Mouse (Mus musculus): ENCODE data around the gene Acadm. TPM values are rescaled to one million over a fixed set of nuclear protein-coding genes. Genes with fewer than 3 reads are reported as not detected.
A peak's percentile ranks its signal among the peaks of the same experiment; 100 is the strongest.

Acadm gene
- total and polyA plus RNA-seq, 3 experiments, result 78.5 to 224 (median 199) TPM

DNA sequence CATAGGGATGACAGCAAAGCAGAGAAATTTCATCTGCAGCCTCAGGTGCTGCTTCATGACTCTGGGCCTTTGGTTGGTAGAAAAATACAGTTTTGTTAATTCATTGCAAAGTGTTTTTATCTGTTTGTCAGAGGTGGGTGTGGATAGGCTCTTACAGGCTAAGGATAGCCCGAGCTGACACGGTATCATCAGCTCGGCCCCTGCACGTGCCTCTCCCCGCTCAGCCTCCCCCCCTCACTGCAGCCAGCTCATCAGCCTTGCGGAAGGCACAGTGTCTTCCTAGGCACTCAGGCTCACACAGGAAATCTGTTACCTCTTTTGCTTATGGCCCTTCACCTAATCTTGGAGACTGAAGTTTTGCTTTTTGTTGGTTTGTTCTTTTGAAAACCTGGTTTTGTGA is 56.3 kb downstream of the Acadm start:
- DNase-seq (ENCODE audit: extremely low read depth), result no peak
- Histone ChIP-seq H3K9ac (ENCODE audit: insufficient read depth, low read depth) (no peak overlapping the region), H3K4me1 (ENCODE audit: control insufficient read depth in 1 of 2, insufficient read depth in 2 of 2) (peaks cover 0 to 9% of the 10 kb centered on the region in 2 experiments; a peak in 2 of 4 replicates), H3K36me3 (replicated peaks in 1 of 2; ENCODE audit: control insufficient read depth in 1 of 2, insufficient read depth in 1 of 2, low read length in 1 of 2) (peaks cover 0 to 6% of the 10 kb centered on the region in 2 experiments), H3K4me3 (replicated peaks in 1 of 3; ENCODE audit: low read depth in 2 of 3, low read length in 2 of 3, poor library complexity in 1 of 3) (no peak overlapping the region), H3K27me3 (replicated peaks) (no peaks in the 10 kb centered on the region), H3K79me2 (replicated peaks; ENCODE audit: control insufficient read depth, extremely low read depth, insufficient read depth, poor library complexity, severe bottlenecking) (no peaks in the 10 kb centered on the region), H3K4me2 (ENCODE audit: insufficient read depth, low read depth, poor library complexity, severe bottlenecking) (no peak overlapping the region), H3K9me3 (replicated peaks; ENCODE audit: low read length) (no peaks in the 10 kb centered on the region), H3K27ac (ENCODE audit: insufficient read depth, low read depth) (no peak overlapping the region)
- in situ Hi-C loops (cut with MboI; ENCODE audit: low pct_ligation_motif_present, low pct_unique_long_range_greater_than_20kb, low sequenced_read_pairs), result no loop called here
- dilution Hi-C loops (cut with MboI; ENCODE audit: extremely low pct_ligation_motif_present, extremely low pct_unique_long_range_greater_than_20kb, low sequenced_read_pairs), result no loop called here
- TF ChIP-seq MYC (IDR thresholded peaks at IDR 0.05; ENCODE audit: low read depth, low read length) (no peak), RCOR1 (conservative IDR thresholded peaks at IDR 0.05; ENCODE audit: low read depth, low read length) (no peak), E2F4 (IDR thresholded peaks at IDR 0.05; ENCODE audit: insufficient replicate concordance, low read depth, low read length) (no peak), ZMIZ1 (IDR thresholded peaks at IDR 0.05; ENCODE audit: low read depth, low read length) (no peak), EP300 (IDR thresholded peaks at IDR 0.05; ENCODE audit: low read length) (no peak)

GRCm38 (mm10) chr3:153886296-153886695 is 58.1 kb downstream of the Acadm start:
- no peak overlapping the region for H3K4me2 ChIP-seq (ENCODE audit: insufficient read depth, low read depth, poor library complexity, severe bottlenecking)
- no peaks in the 10 kb centered on the region for H3K27me3 ChIP-seq (replicated peaks)
- in situ Hi-C loops (cut with MboI; ENCODE audit: low pct_ligation_motif_present, low pct_unique_long_range_greater_than_20kb, low sequenced_read_pairs), result no loop called here
- H3K9ac ChIP-seq (ENCODE audit: insufficient read depth, low read depth), result no peak overlapping the region
- H3K4me3 ChIP-seq (replicated peaks in 1 of 3; ENCODE audit: low read depth in 2 of 3, low read length in 2 of 3, poor library complexity in 1 of 3), result no peak overlapping the region
- H3K4me1 ChIP-seq (ENCODE audit: control insufficient read depth in 1 of 2, insufficient read depth in 2 of 2), result peaks cover 0 to 9% of the 10 kb centered on the region in 2 experiments; a peak in 2 of 4 replicates
- no peaks in the 10 kb centered on the region for H3K9me3 ChIP-seq (replicated peaks; ENCODE audit: low read length)
- dilution Hi-C loops (cut with MboI; ENCODE audit: extremely low pct_ligation_motif_present, extremely low pct_unique_long_range_greater_than_20kb, low sequenced_read_pairs), result no loop called here
- DNase-seq (ENCODE audit: extremely low read depth), result no peak
- no peaks in the 10 kb centered on the region for H3K79me2 ChIP-seq (replicated peaks; ENCODE audit: control insufficient read depth, extremely low read depth, insufficient read depth, poor library complexity, severe bottlenecking)
- TF ChIP-seq MAZ (IDR thresholded peaks at IDR 0.05; ENCODE audit: low read depth, low read length), result no peak
- no peak for TF ChIP-seq MYC (IDR thresholded peaks at IDR 0.05; ENCODE audit: low read depth, low read length)
- TF ChIP-seq SMC3 (IDR thresholded peaks at IDR 0.05; ENCODE audit: low read depth, low read length), result peak; percentile 25; the same call in 1 of the 2 replicates
- TF ChIP-seq USF2 (conservative IDR thresholded peaks at IDR 0.05; ENCODE audit: low read depth, low read length), result no peak
- TF ChIP-seq CTCF (conservative IDR thresholded peaks at IDR 0.05 in 1 of 2, IDR thresholded peaks at IDR 0.05 in 1 of 2; ENCODE audit: low read depth in 2 of 2, low read length in 2 of 2), result peak in 1 of 2 experiments; percentile 61; a peak in 2 of 4 replicates
- TF ChIP-seq RCOR1 (conservative IDR thresholded peaks at IDR 0.05; ENCODE audit: low read depth, low read length), result no peak
- TF ChIP-seq ELF1 (IDR thresholded peaks at IDR 0.05; ENCODE audit: low read depth, low read length), result no peak
- TF ChIP-seq EP300 (IDR thresholded peaks at IDR 0.05; ENCODE audit: low read length), result no peak
- TF ChIP-seq RAD21 (IDR thresholded peaks at IDR 0.05; ENCODE audit: low read depth, low read length), result peak; percentile 61
- peaks cover 0 to 3% of the 10 kb centered on the region in 2 experiments for H3K36me3 ChIP-seq (replicated peaks in 1 of 2; ENCODE audit: control insufficient read depth in 1 of 2, insufficient read depth in 1 of 2, low read length in 1 of 2)
- H3K27ac ChIP-seq (ENCODE audit: insufficient read depth, low read depth), result no peak overlapping the region

Other genes with a start within 250 kb of the Acadm start
- gene St6galnac3, start 219.5 kb downstream of the Acadm start, total RNA-seq (2012; rRNA removed), result 0.08 and 0.13 TPM in 2 replicates
- 0.38 and 0.43 TPM in 2 replicates for gene St6galnac3, start 219.5 kb downstream of the Acadm start, total RNA-seq (2014; rRNA removed)
- gene St6galnac3, start 219.5 kb downstream of the Acadm start, polyA plus RNA-seq (2012; ENCODE audit: insufficient read length, low read depth), result 0.25 and 1.1 TPM in 2 replicates
- 0.13 TPM in 2 replicates for gene Asb17, start 100.4 kb downstream of the Acadm start, total RNA-seq (2012; rRNA removed)
- not detected in 2 replicates for gene Asb17, start 100.4 kb downstream of the Acadm start, total RNA-seq (2014; rRNA removed)
- gene Asb17, start 100.4 kb downstream of the Acadm start, polyA plus RNA-seq (2012; ENCODE audit: insufficient read length, low read depth), result 0.27 TPM in 1 of 2 replicates, not detected in the other
- gene Msh4, start 38.5 kb downstream of the Acadm start, total RNA-seq (2012; rRNA removed), result 0.42 and 0.67 TPM in 2 replicates
- 0.16 and 0.41 TPM in 2 replicates for gene Msh4, start 38.5 kb downstream of the Acadm start, total RNA-seq (2014; rRNA removed)
- gene Msh4, start 38.5 kb downstream of the Acadm start, polyA plus RNA-seq (2012; ENCODE audit: insufficient read length, low read depth), result 0.14 and 0.34 TPM in 2 replicates
- 223 and 255 TPM in 2 replicates for gene Rabggtb, start 31.6 kb downstream of the Acadm start, total RNA-seq (2012; rRNA removed)
- 316 and 370 TPM in 2 replicates for gene Rabggtb, start 31.6 kb downstream of the Acadm start, total RNA-seq (2014; rRNA removed)
- gene Rabggtb, start 31.6 kb downstream of the Acadm start, polyA plus RNA-seq (2012; ENCODE audit: insufficient read length, low read depth), result 243 and 256 TPM in 2 replicates
- not detected in 2 replicates for gene Slc44a5, start 28.8 kb upstream of the Acadm start, total RNA-seq (2012; rRNA removed)
- not detected in 2 replicates for gene Slc44a5, start 28.8 kb upstream of the Acadm start, total RNA-seq (2014; rRNA removed)
- gene Slc44a5, start 28.8 kb upstream of the Acadm start, polyA plus RNA-seq (2012; ENCODE audit: insufficient read length, low read depth), result not detected in 2 replicates